Mouse (Mus musculus): Measurements from ENCODE around the gene Ceacam18.

DNA sequence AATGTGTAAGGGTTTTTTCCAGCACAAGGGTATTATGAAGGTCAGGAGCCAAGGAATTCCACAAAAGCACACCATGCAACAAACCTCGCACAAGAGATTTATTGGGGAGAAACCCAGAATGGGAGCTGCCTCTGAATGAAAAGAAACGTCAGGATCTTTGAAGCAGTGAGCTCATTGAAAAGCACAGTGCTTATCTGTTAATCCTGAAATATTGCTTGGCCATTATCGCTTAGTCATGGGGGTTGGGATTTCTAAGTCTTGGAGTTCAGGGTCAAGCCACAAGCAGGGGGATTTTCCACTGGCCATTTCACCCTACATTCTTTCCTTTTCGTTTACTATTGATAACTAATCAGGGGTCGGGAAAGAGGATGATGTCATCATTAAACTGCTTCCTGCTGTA is 32.6 kb upstream of the Ceacam18 start:
- TF ChIP-seq CTCF (IDR thresholded peaks at IDR 0.05; ENCODE audit: low read depth) (no peak), EP300 (IDR thresholded peaks at IDR 0.05; ENCODE audit: low read depth) (no peak)
